Mouse (Mus musculus) c-Kit-positive CD71-negative TER-119-negative erythroid progenitor cells, embryonic 14.5 days (primary cell): ENCODE results near the gene Isg20l2.
"Not testable (repeated sequence)": the region's sequence is repeated elsewhere in the genome, so short reads cannot be mapped to it uniquely, and the experiment has no call there.

Source experiments
- DNase-seq: peaks from one replicate; pipeline ENCODE4 v3.0.0-alpha.2; 2013; ENCODE audit warnings: low read depth

Gene Isg20l2

DNA sequence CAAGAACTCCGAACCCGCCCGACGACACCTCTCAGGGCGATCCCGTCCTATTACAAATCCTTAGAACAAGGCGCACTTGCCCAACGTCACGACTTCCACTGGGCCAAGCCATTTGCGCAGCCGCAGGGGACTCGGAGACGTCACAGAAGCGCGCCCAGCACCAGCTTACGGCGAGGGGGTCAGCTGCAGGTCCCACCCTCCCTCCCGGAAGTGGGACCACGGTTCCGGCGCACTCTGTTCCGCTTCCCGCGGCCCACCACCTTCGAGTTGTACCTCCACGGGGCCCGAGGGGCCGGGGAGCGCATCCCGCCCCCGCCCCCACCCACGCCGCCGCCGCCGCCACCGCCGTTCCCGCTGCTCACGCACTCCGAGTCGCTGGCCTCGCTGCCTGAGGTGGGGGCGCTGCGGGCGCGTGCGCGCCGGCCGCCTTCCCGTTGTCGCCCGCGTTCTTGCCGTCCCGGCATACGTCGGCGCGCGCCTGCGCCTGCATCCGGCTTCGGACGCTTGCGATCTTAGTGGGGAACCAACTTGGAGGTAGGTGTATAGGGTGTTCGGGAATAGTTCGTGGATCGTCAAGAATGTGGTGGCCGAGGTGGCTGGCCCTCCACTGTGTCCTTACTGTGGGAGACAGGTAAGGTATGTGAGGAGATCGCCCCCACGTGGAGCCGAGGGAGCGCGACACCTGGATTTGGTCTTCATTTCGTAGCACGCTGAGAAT lies at the start of gene Isg20l2, which contains the start of gene Rrnad1:
Isg20l2 (plus strand) TSS at position 237 of the 718 bp plus-strand sequence.
Rrnad1 (minus strand) TSS at position 640 of the 718 bp plus-strand sequence.
- DNase-seq = peak; percentile 94

DNA sequence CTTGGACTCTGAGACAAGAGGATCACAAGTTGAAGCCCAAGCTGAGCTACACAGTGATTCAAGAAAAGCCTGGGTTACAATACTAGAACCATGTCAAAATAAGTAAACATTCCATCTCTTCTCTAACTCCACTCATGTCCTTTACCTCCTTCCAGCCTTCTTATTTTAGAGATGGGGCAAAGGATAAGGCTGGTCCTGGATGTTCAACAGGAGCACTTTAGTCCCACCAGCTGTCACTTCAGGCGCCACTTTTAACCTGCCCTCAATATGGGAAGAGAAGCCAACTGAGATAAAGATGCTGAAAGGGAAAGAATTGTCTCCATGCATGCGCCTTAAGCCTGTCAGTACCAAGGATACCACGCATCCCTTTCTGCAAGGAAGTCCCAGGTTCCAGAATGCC lies 45.8 kb upstream of the Isg20l2 start:
- no peak for DNase-seq

GRCm38 (mm10) chr3:87884708-87885251 lies 45.3 kb upstream of the Isg20l2 start:
- no peak for DNase-seq

DNA sequence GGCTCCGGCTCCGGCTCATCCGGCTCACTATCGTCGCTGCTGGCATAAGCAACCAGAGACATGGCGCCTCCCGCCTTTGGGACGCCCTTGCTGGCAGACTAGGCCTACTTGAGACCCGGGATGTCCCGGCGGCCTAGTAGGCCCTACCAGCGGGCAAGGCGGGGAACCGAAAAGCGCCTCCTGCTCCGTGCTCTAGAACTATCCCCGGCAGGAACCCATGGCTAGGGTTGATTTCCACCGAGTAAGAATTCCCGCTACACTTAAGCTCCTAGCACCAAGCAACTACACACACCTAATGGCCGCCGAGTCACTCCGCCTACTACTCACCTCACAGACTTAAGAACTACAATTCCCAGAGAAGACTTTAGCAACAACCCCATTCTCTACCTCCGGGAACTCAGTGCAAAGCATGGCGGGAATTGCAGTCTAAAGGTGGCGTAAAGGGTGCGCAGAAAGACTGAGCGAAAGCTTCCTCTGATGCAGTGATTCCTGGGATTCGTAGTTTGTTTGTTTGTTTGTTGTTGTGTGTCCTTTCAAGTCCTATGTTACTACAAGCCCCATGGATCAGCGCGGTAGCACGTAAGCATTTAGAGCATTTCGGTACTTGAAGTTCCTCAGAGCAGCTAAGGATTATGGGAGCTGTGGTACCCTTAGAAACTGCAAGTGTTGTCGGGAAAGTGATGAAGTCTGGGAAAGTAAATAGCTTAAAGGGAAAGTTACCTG lies 44.7 kb upstream of the Isg20l2 start, which contains the start of gene Prcc:
Prcc (minus strand) TSS at position 328 of the 723 bp plus-strand sequence.
- peak; percentile 95 for DNase-seq

DNA sequence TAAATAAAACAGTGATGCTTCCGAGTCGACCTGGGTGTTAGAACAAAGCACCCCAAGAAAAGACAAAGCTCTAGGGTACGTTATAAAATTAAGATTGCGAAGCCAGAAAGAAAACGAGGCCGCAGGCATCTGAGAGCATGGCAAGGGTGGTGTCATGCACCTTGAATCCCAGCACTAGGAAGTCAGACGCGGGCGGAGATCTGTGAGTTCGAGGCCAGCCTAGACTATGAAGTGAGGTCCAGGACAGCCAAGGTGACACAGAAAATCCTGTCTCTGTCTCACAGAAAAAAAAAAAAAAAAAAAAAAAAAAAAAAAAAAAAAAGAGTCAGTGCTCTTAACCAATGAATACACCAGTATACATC lies 44.1 kb upstream of the Isg20l2 start:
- DNase-seq = no peak

DNA sequence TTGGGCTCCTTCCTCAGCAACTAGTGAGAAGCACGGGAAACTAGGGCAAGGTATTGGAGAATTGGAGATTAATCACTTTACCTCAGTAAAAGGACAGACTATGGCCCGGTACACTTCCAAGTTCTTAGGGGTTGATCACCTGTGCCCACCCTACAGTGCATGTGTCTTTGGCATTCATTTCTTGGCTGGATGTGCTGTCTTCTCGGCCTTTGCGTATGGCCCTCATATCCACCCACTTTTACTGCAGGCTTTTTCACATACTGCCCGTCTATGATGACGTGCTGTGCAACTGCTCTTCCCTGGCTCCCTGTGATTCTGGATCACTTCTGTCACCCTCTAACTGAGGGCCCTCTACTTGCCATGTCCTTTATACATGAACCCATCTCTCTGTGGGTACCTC lies 43.7 kb upstream of the Isg20l2 start:
- DNase-seq = no peak

- not testable (repeated sequence) for DNase-seq
Measured at GRCm38 (mm10) chr3:87887400-87887799, 42.7 kb upstream of the Isg20l2 start.

GRCm38 (mm10) chr3:87891481-87891880 lies 38.6 kb upstream of the Isg20l2 start:
- DNase-seq = no peak

GRCm38 (mm10) chr3:87893367-87893905 lies 36.7 kb upstream of the Isg20l2 start:
- no peak for DNase-seq

DNA sequence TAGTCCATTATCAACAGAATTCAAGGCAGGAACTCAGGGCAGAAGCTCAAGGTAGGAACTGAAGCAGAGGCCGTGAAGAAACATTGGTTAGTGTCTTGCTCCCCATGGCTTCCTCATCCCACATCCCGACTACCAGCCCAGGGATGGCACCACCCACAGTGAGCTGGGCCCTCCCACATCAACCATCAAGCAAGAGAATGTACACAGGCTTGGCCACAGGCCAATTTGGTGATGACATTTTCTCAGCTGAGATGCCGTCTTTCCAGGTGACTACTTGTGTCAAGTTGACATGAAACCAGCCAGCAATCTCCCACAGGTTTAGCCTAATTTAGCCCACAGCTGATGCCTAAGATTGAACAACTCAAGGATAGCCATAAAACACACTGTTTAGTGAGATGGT lies 30.8 kb upstream of the Isg20l2 start:
- no peak for DNase-seq

DNA sequence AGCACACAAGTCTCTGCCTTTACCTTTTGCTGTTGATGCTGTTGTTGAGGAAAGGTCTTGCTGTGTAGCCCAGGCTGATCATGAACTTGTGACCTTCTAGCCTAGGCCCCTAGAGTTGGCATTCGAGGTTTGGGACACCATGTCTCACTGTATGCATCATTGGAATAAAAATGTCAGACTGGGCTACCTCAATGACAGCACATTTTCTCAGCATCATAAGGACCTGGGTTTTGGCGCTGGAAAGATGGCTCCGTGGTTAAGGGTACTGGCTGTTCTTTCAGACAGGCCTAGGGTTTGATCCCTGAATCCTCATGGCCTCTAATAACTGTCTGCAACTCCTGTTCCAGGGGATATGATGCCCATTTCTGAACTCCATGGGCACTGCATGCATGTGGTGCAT lies 30.3 kb upstream of the Isg20l2 start:
- DNase-seq = no peak

GRCm38 (mm10) chr3:87901036-87901624 lies 29.0 kb upstream of the Isg20l2 start:
- DNase-seq = peak; percentile 72

DNA sequence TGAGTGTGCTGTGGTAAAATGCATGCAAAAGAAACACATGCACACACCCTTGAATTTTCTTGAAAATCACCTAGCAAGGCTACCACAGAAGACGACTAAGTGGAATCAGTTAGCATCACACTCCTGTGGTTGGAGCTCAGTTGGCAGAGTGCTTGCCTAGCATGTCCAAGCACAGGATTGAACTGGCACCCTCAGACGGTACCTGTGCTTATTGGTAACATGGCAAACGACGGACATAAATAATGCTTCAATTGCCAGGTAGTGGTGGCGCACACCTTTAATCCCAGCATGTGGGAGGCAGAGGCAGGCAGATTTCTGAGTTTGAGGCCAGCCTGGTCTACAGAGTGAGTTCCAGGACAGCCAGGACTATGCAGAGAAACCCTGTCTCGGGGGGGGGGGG lies 28.2 kb upstream of the Isg20l2 start:
- not testable (repeated sequence) for DNase-seq

DNA sequence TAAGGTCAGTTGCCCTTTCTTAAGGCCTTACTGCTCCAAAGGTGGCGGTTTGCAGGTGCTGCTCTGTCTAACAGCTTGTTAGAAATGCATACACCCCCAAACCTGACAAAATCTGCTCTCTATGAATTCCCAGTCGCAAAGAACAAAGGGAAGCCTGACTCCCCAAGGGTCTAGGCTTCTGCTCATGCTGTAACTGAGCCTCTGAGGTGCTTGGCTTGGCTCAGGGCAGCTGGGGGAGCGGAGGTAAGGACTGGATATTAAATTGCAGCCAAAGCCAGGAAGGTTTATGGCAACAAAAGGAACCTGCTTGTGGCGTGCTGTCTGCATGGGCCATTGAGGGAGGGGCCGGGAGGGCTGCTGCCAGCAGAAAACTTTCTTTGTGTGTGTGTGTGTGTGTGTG lies 26.3 kb upstream of the Isg20l2 start:
- no peak for DNase-seq

- DNase-seq = peak; percentile 94
Measured at GRCm38 (mm10) chr3:87905880-87906485, 24.1 kb upstream of the Isg20l2 start, which contains the start of gene Hdgf. TSS of gene Hdgf (plus strand) at chr3:87906321.

GRCm38 (mm10) chr3:87906601-87906980 lies 23.5 kb upstream of the Isg20l2 start:
- no peak for DNase-seq

DNA sequence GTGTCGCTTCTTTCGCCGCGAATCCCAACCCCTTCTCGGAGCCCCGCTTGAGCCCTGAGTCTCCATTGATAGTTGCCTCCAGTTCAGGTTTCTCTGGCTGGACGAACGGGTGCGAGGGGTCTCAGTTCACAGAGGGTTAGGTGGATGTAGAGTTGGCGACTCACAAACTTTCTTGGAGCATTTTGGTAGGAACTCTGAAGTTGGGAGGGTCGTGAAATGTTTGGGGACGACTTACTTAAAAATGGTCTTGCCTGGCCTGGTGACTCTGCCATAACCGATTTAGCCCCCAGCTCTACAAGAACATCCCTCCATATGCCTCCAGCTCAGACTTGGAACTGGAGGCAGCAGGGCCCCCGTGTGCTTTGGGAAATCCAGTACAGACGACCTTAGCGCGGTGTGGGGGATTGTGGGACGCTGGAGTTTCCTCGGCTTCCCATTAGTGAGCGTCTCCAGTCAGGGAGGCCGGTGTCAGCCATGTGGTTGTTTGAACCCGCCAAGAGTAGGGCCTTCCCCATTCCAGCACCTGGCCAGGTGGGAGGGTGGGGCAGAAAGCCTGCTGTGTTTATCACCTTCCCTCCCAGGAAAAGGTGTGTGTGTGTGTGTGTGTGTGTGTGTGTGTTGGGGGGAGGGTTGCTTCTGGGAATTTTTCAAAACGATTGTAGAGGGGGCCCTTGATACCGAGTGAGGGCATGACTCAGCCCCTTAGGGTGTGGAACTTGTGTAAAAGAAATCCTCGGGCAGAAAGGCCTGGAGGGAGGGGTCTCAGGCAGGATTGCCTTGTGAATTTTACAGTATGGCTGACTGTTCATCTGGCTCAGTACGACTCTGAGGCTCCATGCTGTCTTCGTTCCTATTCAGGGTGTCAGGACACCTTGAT lies 22.9 kb upstream of the Isg20l2 start:
- DNase-seq = peak; percentile 23

DNA sequence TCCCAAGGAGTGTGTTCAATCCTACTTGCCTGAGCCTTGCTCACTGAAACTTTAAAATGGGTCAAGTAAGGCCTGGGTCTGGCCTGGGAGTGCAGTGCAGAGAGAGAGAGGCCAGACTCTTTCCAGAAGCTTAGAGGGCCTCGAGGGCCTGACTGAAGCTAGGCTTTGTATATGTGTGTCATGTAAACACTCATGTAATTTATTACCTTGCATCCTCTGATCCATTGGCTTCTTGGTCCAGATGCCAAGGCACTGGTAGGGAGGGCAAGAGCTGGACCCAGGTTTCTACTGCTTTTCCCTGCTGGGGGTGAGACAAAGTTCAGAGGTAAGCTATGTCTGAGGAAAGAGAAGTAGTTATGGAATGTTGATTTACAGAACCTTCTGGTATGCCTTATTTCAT lies 22.2 kb upstream of the Isg20l2 start:
- DNase-seq = no peak

DNA sequence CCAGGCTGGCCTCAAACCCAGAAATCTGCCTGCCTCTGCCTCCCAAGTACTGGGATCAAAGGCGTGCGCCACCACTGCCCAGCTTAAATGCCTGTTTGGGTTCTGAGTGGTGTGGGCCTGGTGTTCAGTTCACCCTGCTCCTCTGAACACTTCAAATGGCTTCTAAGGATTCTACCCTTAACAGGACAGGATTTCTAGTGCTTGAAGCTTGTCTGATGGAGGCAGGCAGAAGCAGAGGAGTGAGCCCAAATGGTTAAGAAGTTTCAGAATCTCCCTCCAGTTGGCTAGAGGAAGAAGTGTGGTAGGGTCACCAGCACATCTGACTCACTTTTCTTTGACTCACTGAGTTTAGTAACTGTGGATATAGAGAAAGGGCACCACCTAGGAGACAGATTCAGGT lies 20.7 kb upstream of the Isg20l2 start:
- DNase-seq = peak; percentile 29

DNA sequence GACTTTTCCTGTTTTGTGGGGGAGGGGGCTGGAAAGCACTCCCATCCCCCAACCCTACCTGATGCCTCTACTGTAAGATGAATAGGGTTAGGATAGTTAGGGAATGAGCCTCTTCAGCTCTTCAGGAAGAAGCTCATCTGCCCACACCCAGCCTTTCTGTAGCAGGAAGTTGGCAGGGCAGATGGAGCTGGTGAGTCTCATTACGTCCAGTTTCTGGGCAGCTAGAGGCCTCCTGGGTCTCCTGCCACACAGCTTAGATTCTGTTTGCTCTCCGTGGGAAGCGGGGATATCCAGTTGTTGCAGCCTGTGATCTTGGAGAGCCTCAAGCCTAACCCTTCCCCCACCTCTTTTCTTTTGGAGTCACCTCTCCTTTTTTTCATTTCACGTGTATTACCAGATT lies 20.2 kb upstream of the Isg20l2 start:
- DNase-seq = no peak

DNA sequence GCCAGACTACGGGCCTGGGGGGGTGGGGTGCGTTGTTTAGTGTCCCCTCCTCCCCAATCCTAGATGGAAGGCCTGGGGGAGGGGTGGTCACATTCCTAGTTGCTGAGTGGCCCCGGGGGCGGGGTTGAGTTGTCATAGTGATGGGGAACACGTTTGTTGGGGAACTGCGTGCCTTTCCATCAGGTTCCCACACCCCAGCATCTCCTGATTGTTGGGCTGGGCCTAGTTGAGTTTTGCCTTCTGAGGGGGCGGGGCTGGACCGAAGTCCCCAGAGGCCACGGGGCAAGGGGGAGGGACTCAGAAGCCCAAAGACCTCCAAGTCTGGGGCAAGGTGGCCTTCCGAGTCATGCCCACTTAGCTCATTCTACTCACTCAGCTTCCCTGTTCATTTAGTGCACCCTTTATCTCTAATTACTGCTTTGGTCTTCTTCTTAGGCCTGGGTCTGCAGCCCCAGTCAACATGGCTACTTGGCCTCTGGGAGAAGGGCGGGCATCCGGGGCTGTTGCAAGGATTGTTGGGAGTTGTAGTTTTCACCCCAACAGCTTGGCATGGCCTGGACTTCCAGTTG lies 19.5 kb upstream of the Isg20l2 start:
- DNase-seq = peak; percentile 24
